Mouse (Mus musculus) heart, adult 8-10 months (tissue): ENCODE measurements at regions not wholly inside any gene's neighbourhood (a gene's known extent, or its start where the extent isn't known, plus 50 kb on each side); places are given as distances from the start of the nearest gene placed in this dataset.
"Not testable (repeated sequence)": the region's sequence is repeated elsewhere in the genome, so short reads cannot be mapped to it uniquely, and the experiment has no call there.

ENCODE experiments used
- DNase-seq: peaks from one replicate; pipeline ENCODE4 v3.0.0; 2022; ENCODE audit warnings: low spot score

DNA sequence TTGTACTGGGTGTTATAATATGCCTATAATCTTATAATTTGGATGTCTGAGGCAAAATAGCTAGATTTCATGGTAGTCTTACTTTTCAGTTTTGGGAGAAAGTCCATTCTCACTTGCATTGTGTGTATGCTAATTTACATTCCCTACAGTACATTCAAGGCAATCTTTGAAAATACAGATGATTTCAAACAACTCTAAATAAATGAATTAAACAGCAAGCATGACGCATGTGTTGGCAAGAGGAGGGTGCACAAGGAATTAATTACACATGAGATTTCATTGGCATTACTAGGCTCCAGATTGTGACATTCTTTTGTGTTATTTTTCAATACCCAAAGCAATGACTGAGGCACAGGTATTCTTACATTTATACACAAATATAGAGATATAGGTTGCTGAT is 495.2 kb upstream of the Cypt12 start:
- DNase-seq: no peak

DNA sequence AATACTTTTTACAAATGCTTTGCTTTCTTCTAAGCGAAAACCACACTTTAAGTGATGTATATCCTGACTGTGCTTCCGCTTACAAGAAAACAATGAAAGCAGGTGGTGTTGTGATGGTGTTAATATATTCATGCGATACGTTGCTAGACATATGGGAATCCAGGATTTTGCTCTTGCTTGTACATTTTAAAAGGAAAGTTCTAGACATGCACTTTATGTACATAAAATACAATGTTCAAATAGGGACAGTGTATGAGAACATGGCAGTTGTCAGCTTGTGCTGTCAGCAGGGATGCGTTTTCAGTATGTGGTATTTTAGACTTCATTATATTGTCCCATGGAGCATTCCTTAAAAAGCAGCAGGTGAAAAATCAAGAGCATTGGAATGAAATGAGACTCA is 487.7 kb upstream of the Cypt12 start:
- DNase-seq: no peak

DNA sequence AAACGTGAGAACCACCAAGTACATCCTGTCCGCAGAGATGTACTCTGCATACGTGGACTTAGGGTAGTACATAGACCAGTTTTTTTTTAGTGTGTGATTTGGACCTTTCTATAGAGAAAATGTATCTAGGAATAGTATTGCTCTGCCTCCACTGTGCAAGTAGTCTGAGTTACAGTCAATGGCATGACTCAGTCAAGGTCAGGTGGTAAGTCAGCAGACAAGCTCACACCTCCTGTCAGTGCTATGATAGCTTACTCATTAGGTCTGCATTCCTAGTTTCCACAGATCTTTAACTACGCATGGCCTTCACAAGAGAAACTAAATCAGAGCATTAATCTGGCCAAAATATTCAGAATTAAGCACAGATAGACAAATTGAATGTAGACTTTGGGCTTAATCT is 486.8 kb upstream of the Cypt12 start:
- no peak for DNase-seq

DNA sequence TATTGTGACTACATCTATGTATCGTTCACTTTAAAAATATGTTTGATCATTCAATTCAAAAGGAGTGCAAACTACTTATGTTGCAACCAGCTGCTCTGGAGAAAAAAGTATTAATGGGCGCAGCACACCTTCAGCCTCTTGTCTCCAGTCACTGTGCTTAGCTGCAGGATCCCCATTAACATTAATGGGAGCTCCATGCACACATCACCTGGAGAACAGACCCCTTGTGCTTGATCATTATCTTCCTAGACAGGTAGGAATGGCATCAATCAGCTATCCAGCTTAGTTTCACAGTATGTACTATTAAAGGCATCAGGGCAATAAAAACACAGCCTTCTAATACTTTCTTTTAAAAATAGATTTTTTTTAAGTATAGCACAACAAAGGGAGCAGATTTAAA is 474.4 kb upstream of the Cypt12 start:
- no peak for DNase-seq

DNA sequence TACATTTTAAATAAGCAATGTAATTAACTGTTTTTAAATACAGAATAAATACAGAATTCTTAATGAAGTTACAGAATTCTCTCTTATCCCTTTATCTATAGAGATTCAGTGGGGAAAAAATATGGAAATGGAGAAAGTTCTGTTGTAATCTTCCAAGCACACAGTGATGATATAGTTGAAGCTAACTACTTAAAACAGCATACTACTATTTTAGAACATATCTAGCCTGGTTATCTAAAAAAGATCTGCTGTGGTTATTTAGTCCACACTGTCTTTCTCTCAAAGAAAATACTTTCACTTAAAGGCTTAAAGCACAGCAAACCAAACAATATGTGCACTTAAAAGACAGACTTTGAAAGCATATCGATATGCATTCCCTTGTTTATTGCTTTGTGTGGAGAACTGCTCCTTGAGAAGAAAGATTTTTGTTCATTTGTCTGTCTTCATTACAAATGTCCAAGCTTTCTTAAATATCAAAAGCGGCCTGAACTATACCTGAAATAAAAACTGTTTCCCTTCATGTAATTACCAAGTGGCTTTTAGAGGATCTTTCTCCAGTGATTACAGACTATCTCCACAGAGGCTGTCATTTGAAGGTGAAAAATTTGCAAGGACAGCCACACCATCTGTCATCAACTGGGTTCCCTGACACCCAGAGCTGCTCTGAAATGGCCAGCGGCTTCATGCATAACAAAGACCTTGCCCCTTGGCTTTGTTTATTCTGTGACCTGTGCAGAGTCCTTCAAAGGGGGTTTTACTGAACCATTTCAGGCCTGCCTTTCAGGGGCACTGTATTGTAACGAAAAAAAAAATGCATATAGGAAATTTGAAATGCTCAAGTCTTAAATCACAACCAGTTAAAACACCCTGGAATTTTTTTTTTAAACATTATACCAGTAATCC is 458.7 kb upstream of the Cypt12 start:
- DNase-seq: no peak

DNA sequence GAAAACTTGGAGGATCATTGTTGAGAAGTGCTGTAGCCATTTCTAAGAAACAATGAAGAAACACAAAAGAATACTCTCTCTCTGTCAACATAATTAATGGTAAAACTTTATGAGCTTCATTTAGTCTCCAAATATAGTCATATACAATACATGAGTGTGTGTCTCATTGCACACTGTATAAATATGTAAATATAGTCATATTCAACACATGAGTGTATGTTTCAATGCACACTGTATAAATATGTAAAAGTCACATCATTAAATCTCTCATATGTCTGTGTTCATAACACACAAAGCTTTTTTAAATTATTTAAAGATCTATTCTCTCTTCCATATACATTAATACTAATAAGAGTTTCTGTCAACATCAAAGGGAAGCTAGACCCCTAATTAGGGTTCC is 457.6 kb upstream of the Cypt12 start:
- no peak for DNase-seq

DNA sequence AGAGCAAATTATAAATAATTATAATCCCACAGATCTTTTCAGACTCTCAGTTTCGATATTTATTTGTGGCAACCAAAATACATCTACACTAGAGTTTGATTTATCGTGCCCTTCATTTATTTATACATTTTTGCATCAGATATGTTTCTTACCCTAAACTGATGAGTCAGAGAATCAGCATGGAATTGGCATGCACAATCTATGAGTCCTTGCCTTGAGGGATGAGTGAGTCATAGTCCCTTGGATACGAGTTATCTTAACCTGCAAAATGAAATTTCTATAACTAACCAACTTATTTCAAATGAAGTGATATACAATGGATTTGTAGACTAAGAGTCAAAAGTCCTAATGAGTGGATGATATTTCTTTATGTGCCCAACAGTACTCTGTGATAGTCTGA is 449.9 kb upstream of the Cypt12 start:
- no peak for DNase-seq

DNA sequence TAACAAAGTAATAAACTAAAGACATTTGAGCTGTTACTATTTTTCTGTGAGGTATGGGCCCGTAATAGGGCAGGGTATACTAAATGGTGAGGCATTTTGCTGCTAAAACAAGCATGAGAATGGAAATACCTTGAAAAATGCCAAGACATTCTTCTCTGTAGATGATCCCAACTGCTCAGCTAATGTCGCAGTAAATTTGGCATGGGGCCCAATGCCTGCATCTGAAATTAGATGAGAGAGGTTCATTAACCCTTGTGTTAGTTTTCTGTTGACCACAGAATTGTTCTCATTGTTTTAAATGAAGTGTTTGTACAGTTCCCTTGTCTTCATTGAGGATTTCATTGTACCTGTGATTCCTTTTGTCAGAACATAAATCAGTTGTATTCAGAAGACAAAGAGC is 446.7 kb upstream of the Cypt12 start:
- DNase-seq: no peak

DNA sequence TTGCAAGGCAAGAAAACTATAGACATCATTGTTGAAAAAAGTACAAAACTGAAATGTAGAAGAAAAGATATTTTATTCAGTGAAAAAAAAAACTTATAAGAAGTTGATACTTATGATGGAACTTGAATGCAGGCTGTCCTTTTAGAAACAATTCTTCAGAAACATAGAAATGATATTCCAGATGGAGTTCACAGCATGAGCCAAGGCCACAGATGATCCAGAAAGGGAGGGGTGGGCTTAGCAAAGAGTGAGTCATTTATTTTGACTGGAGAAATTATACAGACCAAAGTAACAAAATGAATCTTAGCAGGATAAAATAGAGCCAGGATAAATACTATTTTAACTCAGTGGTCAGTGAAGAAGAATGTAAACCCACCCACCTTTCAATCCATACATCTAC is 406.9 kb upstream of the Cypt12 start:
- DNase-seq: peak; percentile 2

DNA sequence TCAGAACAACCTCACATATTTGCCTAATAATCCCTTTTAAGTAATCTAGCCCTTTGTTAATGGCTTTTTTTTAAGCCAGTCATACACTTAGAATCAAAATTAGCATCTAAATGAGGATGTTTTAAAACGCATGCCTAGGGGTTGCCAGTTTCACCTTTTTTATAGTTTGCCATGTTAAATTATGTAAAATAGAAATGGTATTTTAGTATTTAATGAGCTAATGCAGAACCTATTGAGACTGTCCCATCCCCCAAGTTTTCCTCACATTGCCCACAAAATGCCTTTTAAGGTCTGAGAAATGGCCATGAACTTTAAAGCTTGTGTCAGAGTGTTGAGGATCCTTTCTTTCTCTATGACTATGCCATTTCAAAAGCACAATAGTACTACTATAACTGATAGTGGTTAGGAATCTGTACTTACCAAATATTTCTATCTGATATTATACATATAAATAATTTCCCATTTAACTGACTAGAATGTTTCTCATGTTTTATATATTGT is 400.6 kb upstream of the Cypt12 start:
- no peak for DNase-seq

DNA sequence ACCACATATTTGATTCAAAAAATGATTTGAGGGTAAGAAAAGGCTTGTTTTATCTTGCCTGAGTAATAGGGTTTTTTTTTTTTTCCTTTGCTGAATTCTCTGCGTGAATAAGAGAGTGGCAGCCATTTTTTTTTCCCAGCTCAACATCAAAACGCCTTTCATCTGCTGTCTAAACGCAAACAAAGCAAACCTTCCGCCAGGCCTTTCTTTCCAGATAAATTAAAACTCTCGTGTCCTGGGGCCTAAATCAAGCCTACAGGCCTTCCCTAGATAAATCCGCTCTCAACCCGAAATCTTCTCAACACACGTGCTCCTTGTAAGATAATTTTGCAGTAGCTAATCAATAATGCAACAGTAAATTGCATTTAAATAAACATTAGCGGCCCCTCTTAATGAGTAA is 365.7 kb upstream of the Cypt12 start:
- DNase-seq: no peak

DNA sequence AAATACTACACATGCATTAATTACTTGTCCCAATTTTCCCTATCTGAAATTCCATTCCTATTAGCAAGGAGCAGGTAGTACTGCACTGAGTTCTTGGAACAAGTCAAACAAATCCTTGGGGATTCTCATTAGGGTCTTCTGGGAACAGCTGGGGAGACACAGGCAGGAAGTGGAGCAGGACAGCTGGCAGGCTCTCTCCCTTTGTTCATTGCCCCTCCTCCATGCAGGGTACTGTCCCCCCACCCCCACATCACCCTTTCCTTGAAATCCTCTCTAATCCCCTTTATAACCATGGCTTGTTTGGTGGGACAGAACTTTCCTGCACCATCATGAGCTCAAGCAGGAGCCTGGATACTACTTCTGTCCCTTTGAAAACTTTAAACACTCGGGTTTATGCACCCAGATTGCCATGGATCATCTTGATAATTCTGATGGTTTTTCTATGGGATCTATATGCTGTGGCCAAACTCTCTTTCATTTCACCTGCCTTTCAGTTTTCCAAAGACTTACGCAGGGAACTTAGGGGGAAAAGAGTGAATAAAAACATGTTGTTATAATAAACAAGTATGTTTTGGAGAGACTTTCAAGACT is 358.2 kb upstream of the Cypt12 start:
- no peak for DNase-seq

DNA sequence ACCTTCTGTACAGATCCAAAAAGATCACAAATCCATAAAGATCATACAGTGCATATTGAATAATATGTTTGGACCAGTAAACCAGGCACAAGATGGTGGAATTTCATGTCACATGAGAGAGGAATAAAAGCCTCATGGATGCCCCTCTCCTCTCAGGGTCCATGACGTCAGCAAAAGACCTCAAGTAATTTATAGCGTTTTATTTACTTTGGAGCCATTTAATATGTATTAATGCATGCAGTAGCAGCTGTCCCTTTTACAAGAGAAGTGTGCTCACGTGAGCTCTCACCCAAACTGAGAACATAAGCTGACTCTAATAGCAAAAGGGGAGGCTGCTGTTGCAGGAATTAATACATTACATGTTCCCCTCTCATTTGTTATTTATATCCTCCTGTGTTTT is 355.7 kb upstream of the Cypt12 start:
- DNase-seq: no peak

DNA sequence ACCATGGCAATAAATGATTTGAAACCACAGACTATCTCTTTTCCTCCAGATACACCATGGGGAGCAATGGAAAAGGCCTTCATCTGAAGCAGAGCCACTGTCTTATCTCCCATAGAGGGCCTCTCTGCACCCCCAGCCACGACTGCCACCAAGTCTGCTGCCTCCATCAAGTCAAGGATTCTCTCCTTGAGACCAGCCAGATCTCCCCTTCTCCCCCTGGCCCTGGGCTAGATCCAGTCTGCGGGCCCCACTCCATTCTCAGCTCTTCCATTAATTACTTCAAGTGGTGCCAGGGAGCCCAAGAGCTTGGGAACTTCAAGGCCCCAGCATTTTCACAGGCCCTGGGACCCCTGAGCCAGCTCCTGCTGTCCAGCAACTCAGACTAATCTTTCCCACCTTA is 351.8 kb upstream of the Cypt12 start:
- DNase-seq: no peak

DNA sequence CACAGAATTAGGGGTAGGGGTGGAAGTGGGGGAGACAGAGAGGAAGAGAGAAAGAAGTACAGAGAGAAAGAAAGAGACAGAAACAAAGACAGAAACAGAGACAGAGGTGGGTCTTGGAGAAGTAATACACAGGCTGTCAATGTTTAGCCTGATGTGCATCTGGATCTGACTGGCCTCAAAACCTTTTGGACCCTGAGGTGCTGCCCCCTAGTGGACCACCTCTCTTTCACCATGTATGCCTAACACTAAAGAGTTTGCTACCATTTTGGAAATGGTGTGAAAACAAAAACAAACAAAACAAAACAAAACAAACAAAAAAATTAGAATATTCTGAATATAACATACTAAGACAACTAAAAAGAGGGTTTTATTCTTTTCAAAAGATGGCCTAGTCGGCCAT is 334.7 kb upstream of the Cypt12 start:
- DNase-seq: no peak

DNA sequence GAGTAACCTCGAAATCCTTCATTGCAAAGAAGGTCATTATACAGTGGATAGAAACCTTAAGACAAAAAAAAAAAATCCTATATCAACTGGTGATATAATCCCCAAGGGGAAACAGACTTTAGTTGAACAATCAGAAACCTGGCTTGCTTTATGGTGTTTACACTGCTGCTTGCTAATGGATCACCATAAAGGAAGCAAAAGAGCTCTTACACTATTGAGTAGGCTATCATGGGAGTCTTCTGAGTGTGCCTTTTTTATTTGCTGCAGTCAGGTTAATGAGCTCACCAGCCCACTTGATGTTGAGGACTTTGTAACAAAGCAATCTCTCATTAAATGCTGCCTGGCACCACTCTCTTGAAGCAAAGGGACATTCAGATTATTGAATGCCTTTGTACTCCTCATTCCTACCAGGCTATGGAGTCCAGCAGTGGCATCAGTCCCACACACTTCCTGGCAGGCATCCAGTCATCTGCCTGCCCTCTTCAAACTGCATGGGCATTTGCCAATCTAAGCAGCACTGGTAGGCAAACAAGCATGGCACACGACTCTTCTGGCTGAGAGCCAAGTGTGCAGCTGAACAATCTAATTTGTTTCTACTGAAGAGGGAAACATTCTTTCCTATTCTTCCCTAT is 331.7 kb upstream of the Cypt12 start:
- peak; percentile 68 for DNase-seq

DNA sequence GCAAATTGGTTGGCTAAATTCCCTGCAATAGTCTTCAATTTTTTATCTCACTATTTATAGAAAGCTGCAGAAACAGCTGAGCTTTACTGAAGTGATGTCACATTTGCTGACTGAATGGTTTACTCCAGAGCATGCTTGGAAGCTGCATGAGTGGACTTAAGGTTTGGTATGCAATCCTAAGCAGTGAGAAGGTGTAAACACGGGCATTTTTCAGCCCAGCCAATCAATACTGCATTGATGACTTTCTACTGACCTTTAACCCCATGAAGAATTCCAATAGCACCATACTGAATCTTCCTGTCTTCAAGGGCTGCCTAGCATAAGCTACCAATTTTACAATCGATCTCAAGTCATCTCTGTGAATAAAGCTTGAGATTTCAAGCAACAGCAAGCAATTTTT is 328.7 kb upstream of the Cypt12 start:
- no peak for DNase-seq

DNA sequence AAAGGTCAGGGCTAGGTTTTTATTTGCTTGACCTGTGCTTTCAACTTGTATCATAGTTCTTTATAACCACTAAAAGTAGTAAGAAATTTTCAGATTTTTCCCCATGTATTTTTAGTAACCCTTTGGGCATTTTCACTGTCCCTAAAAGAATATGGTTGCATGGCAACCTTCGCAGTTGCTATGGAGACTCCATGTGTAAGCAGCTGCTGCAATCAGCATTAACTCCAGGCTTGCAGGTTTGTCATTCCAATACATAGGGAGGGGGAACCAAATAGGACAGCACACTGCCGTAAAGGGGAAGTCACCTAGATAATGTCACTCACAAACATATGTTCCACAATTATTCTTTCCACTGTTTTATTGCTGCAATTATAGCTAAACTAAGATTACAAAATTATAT is 328.3 kb upstream of the Cypt12 start:
- DNase-seq: no peak

DNA sequence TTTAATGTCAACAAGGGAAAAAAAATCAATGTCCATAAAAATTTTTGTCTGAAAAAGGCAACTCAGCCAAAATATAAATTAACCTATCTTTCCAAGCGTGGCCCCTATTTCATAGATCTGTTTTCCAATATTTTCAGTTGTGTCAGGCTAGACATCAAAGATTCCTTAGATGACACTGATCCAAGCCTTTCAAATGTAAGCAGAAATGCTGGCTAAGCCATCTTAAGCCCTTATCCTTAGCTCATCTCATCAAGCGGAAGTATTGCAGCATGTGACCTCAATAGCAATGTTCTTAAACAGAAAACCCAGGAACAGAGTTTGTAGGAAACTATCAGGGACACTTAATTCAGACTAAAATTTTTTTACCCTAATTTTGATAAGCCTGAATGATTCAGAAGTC is 327.8 kb upstream of the Cypt12 start:
- no peak for DNase-seq

DNA sequence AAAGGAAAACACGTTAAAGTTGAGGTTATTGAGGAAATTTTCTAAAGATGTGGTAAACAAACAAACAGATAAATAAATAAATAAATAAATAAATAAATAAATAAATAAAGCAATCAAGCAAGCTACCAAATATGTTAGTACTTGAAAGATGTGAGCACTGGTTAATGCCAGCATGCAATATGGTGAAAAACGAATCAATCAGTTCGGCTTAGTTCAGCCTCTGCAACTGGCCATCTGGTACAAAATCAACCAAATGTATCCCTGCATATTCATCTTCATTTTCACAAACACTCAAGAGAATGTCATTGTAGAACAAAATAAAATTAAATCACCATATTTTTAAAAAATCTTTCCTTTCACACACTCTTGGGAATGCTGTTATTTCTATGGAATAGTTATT is 315.7 kb upstream of the Cypt12 start:
- no peak for DNase-seq

DNA sequence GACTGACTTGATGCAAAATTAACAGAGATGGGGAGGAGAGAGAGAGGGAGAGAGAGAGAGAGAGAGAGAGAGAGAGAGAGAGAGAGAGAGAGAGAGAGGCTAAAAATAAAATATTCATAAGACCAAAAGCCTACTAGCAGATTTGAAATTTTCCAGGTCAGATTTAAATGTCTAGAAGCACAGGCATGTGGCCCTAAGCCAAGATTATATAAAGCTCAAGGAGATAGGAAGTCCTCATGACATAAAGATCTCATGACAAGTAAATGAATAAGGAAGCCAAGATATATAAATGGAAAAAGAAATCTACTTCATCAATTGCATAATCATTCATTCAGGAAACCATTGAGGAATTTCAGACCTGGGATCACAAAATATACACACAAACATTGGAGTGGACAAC is 311.9 kb upstream of the Cypt12 start:
- no peak for DNase-seq

DNA sequence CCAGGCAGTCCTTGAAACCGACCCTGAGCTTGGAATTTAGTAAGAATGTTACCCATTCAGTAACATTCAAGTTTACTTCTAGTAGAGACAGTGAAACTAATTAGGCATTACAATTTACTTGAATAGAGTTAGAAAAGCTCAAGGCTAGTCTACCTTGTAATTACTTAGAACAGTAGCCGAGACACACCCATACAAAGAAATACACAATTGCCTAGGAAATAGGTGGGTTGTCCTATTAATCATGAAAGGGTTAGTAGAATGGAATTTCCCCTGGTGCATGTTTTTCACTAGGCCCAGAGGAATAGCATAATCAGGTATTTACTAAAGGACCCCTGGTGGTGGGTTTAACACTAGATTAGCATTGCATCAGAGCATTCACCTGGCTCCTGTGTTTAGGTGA is 288.2 kb upstream of the Cypt12 start:
- DNase-seq: not testable (repeated sequence)

DNA sequence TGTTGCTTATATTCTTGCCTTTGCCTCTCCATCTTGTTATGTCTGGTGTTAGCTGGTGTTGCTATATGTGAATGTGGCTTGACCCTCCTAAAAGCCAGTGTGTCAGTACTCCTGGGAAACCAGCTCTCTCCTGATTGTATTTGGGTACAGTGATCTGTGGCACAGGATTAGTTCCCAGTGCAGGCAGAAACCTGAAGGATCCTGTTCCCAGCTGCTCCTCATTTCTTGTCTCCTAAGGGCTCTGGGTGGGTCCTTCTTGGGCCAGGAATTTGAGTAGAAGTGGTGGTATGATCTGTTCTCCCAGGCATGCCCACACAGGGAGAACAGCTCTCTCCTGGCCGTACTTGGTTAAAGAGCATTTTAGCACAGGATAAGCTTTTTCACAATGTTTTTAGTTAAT is 286.2 kb upstream of the Cypt12 start:
- no peak for DNase-seq
